Mouse (Mus musculus) left cerebral cortex, adult 8-10 months (tissue): ENCODE results near the gene Mrps7. TPM values are rescaled to one million over a fixed set of nuclear protein-coding genes. Genes with fewer than 3 reads are reported as not detected.
A peak's percentile ranks its signal among the peaks of the same experiment; 100 is the strongest.

Experiments
- DNase-seq, 2 experiments: peaks; one replicate each; pipeline ENCODE4 v3.0.0; 2022; ENCODE audit warnings: low spot score in 2 of 2
- total RNA-seq, 4 experiments: library from RNA; stranded (reverse); gene quantifications; 2 replicates each; pipeline ENCODE4 v1.2.4; 2022

Mrps7 gene
- 10 to 100 TPM; 36.9 to 57.0 (median 48.4) TPM for total RNA-seq

DNA sequence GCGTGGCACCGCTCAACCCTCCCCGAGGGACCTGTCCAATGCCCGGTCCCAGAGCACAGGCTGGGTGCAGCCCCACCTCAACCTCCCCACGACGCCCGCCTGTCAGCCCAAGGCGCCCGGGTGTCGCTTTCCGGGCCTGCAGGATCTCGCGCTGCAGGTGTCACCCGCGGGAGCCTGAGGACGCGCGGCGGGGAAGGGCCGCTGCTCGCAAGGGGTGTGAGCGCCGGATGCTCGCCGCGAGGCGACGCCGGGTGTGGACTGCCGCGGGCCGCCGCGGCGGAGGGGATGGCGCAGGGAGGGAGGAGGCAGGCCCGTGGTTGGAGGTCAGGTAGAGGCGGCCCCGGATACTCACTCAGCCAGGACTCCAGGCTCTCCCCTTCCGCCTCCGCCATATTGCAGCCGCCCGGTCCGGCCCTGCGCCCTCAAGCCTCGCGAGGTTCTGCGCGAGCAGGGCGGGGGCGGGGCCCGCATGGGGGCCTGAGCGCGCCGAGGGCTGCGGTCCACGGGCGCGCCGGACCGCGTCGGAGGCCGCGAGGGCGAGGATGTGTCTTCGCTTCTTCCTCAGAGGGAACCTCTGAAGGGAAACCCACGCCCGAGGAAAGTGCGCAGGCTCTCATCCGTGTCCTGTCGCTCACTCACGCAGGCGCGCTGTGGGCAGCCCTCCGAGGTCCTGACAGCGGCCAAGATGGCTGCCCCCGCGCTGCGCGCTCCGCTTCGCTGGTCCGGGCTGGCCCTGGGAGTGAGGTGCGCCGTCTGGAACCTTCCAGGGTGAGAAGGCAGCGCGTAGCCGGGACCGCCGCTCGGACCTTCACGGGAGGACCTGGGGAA, at the start of gene Mrps7, which contains the start of gene Gga3:
TSS of gene Mrps7 (plus strand) at position 450 of the 828 bp plus-strand sequence.
TSS of gene Gga3 (minus strand) at position 576 of the 828 bp plus-strand sequence.
- peak; percentile 79 to 83 for DNase-seq

DNA sequence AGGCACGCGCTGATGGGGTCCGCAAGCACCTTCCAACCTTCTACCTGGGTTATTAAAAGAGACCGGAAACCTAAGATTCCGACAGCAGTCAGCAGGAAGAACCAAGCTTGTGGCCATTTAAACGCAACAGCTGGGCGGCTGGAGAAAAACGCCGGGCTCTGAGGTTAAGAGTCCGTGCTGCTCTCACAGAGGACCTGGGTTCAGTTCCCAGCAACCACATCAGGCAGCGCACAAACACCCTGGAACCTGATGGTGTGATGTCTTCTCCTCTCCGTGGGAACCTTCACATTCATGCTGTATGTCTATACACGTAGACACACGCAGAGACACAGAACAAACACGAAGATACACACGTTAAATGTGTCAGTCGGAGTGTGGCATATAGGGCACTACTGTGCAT, 48.0 kb upstream of the Mrps7 start:
- DNase-seq = no peak

DNA sequence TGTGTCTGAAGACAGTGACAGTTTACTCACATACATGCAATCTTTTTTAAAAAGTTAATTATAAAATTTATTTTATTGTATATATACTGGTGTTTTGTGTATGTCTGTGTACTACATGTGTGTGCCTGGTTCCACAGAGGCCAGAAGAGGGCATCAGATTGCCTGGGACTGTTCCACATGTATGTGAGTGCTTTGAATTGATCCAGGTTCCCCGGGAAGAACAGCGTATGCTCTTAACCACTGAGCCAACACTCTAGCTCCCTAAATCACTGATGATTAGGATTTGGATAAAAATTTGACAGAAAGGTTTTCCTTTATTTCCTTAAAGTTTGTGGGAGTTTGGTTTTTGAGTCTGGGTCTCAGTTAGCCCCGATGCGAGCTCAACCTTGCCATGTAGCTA, 40.3 kb upstream of the Mrps7 start:
- no peak for DNase-seq

DNA sequence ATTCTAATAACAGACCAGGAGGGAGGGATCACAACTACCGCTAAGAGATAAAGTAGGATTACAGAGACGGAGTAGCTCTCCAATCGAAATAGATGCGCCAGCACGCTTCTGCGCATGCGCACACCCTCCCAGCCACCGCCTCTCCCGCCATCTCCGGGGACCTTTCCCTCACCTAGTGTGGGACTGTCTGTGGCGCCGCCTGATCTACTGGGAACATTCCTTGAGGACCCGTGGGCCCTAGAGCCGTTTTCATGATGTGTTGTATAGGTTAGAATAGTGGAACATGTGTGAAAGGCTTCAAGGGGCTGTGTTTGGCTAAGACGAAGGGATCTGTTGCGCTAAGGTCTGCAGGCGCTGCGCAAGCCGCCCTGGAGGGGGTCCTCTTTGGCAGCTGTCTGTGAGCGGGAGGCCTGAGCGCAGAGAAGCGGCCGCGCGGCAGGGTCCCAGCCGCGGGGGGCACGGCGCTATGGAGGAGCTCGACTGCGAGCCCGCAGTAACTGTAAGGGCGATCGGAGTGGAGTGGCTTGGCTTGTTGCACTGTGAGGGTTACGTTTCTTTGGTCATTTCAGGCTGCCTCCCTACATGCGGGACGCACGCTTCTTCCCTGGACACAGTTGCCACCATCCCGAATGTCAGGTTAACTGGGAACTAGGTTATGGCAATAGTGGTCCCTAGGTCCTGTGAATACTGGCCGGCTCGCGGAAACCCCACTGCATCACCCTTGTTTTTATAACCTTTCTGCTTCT, 39.5 kb upstream of the Mrps7 start, which contains the start of gene Nup85:
TSS of gene Nup85 (plus strand) at position 371 of the 746 bp plus-strand sequence.
- DNase-seq = peak; percentile 94 to 97

DNA sequence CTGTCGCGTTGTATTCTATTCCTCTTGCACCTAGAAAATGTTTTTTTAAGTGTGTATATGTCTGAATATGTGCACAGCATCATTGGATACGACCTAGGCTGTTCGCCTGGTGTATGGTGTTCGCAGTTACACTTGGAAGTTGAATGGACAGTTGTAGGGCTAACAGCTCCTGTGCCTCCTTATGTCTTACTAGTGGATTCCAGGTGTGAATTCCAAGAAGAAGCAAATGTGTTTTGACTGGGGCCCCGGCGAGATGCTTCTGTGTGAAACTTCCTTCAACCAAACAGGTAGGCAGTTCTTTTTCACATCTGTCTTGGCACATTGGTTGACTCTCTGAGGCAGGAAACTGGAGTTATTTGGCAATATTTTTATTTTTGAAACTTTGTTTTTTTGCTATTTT, 38.8 kb upstream of the Mrps7 start:
- DNase-seq = no peak

DNA sequence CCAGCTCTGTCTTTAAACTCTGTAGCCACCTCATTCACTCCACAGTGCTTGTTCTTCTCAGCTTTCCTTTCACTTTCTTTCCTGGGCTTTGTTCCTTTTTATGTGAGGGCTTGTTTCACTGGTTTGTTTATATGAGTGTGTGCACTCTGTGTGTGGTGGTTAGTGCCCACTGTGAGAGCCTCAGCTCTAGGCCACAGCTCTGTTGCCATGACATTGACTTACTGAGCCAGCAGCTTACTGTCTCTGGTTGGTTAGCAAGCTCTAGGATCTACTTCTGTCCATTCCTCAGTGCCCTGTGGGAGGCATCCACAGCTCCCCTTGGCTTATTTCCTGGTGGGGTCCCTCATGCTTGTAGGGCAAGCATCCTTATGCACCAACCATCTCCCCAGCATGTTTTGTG, 24.6 kb upstream of the Mrps7 start:
- no peak for DNase-seq

DNA sequence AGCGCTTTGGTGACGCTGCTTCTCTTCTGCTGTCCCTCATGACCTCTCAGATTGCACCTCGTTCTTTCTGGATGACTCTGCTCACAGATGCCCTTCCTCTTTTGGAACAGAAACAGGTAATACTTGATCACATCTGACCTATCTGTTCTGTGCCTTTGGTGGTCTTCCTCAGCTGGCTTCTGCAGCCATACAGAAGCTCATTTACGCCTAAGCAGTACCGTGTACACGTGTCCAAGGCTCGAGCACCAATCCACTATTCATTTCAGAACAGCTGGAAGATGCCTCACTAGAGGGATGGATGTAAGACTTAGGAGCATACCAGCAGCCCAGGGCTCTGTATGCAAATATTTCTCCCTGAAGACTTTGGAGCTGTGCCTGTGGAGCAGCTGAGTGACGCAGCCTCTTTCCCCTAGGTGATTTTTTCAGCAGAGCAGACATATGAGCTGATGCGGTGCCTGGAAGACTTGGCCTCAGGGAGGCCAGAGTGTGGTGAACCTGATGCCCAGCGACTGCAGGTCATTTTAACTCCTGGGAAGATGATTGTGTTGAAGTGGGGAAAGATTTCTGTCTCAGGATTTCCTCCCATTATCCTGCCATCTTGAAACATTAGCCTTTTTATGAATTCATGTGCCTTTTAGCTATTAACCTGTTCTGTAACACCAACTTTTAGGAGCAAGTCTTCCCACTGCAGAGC, 20.7 kb upstream of the Mrps7 start:
- no peak for DNase-seq

DNA sequence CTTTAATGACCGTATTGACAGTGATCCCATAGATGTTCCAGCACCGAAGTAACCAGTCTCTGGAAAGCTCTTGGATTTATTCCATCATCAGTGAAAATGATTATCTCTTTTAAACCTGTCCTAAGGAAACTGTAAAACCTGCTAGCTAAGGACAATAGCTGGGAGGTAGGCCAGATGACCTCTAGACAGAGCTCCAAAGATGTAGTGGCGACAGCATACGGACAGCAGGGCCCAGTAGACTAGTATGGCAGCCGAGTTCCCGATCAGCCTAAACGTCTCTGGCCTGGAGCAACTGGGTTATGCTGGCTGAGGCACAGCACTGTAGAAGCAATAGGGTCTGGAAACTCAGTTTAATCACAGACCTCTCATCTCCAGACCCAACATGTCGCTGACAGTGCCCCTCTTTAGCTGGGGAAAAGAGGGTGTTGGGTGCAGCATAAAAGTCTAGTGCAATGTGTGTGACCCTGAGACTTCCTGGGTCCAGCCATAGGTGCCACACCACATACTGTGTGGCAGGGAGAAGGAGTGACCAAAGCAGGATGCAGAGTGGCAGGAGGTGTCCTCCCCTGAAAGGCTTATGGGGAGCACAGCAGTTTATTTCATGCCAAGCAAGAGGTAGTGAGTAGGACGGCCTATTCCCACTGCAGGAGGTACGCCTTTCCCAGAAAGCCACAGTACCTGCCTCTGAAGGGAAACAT, 19.2 kb upstream of the Mrps7 start:
- DNase-seq = no peak

DNA sequence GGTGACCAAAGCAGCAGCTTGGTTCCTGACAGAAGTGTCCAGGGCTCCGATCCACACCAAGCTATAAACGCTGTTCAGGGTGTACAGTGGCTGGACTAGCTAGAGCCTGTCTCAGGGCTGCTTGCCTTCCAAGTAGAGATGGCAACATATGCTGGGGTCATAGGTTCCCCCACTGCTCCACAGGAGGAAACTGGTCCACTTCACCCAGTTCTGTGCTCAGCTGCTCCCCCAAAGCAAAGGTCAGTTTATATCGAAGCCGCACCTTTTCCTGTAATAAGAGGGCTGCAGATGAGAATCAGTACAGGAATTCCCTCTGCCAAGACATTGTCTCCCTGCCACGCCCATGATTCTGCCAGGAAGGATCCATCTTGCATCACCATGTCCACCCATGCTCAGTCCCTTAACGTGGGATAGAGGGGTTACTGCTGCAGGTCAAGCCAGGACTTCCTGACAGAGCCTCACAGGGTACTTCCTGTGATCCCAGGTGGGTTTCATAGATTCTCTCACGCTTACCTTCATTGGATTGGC, 18.1 kb upstream of the Mrps7 start:
- no peak for DNase-seq

DNA sequence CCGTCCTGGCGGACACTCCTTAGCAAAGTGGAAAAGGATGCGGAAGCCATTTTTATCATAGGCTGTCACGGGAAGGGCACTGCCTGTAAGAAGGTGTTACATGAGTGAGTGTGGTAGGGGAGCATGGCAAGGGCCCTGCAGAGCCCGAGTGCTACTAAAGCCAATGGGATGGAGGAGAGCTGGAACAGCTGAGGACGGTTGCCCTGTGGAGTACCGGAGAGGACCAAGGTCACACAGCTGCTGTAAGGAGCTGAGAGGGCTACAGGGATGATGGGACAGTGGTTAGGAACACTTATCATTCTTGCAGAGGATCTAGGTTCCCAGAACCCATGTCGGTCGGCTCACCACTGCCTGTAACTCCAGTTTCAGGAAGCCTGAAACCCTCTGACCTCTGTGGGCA, 17.3 kb upstream of the Mrps7 start:
- no peak for DNase-seq

DNA sequence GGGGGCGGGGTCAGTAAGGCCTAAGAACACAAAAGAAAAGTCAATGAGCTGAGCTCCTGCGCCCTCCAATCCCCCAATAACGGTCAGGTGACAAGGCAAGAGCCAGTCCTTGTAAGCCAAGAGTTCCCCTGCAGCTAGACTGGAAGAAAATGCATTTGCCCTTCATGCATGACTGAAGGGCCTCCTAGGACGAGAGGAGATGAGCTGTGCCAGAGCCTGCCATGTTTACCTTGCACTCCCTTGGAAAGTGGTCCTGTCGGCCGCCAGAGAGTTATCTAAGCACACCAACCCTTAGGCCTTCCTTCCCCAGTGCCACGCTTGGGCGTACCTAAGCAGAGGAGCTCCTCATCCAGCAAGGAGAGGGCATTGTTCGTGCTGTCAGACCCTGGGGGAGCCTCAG, 15.7 kb upstream of the Mrps7 start:
- no peak for DNase-seq

DNA sequence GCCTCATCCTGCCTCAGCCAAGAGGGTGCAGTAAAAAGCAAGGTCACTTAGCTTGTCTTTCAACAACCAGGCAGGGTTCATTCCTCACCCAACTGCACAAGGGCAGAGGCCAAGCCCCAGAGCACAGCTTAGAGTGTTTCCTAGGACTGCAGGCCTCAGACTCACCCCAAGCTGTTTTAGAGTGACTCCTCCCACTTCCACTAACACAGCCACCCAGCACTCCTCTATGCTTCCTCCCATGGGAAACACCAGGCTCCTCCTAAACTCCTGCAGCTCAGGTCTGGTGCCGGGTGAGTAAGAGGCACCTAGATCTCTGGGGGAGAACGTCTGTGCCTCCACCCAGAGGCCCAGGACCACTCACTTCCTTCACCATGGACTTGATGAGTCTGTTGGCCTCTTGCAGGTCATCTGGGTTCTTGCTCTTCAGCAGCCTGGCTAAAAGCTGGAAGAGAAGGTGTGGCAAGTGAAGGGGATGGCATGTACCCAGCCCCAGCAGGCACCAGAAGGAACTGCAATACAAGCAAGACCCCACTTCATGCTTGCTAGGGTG, 13.1 kb upstream of the Mrps7 start:
- DNase-seq = no peak

DNA sequence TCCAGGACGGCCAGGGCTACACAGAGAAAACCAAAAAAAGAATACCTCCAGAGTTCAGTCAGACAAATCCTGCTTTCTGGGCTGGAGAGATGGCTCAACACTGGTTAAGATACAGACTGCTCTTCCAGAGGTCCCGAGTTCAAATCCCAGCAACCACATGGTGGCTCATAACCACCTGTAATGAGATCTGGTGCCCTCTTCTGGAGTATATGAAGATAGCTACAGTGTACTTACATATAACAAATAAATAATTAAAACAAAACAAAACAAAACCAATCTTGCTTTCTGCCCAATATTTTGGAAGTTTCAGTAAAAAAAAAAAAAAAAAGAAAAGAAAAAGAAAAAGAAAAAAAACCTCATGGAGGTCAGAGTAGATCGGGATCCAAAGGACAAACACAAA, 8.5 kb upstream of the Mrps7 start:
- DNase-seq = no peak

DNA sequence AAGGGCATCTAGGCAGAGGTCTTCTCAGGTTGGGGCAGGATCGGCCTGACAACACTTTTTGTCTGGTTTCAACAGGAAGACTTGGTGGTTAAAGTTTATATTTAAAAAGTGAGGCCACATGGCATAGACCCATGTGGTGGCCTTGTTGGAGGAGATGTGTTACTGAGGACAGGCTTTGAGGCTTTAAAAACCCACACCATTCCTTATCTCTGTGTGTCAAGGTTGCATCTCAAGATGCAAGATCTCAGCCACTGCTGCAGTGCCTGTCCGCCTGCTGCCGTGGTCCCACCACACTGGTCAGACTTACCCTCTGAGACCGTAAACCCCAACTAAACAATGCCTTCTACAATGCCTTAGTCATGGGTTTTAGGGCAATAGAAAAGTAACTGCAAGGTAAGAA, 5.4 kb upstream of the Mrps7 start:
- DNase-seq = no peak

DNA sequence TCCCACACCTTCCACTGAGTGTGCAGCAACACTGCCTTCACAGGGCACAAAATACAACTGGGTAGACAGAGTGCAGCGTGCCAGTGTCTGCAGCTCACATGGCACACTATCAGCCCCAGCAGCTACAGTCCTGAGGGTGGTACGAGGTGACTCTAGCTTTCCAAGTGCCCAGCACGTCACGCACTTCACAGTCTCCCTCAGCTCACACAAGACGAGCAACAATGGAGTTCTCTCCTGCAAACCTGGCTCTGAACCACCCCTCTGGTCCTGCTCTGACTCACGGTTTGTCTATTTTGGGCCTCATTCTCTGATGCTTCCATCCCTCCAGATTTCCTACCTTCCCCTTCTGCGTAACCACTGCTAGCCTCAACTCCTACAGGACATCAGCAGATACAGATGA, 4.0 kb upstream of the Mrps7 start:
- peak in 1 of 2 experiments; percentile 72 for DNase-seq

DNA sequence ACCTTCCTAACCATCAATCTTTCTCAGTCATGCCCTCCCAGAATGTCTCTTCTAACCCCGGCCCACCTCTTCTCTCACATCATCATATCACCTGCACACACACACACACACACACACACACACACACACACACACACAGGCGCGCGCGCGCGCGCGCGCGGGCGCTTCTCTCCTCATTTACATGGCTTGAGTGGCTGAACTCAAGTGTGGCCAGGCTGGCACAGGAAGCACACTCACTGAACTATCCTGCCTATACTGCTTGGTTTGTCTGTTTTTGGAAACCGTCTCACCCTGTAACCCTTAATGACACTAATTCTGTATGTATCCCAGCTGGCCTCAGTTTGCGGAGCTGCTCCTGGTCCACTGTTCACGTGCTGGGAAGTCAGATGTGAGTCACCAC, 3.0 kb upstream of the Mrps7 start:
- DNase-seq = no peak

DNA sequence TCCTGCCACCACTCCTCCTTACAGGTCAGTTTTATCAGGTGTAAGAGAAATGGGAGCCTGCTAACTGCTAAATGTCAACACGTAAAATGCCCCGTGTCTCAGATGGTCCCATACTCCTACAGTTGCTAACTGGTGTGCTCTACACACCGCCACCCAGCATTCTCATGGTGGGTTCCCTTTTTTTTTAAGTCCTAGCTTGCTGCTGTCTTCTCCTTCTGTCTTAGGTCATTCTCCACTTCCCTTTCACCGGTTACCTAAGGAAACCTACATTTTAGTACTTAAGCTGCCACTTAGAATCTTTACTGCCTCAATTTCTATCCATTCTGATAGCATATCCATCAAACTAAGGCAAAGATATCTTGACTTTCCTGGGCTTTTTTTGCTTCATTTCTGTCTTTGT, 2.6 kb upstream of the Mrps7 start:
- no peak for DNase-seq

DNA sequence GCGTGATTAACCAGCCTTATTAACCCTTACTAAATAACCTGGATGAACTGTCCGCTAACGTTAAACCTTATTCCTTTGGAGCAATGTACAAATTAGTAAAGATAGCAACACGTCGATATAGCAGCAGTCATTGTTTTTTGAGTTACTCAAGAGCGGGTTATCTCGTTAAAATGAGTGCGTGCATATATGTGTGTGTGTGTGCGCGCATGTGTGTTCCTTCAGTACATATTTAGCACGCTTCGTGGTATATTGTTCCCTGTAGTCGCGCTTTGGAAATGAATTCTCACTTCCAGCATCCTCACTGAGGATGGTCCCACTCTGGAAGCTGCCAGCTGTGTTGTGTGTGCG, 623 bp upstream of the Mrps7 start:
- DNase-seq = no peak

DNA sequence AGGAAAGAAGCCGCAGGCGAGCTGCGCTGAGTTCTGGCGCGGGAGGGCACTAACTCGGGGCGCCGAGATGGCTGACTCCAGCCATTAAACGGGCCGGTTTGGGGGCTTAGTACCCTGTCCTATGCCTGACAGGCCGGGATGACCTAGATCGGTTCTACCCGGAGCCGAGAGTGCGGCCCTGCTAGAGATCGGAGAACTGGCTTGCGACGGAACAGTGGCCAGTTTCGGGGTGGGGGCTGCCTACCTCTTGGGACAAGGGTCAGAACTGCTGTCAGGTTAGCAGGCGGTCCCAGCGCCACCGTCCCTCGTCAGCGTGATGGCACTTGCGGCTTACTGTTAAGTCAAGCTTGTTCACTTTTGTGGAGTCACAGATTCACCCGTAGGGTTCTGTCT, 575 bp downstream of the Mrps7 start:
- no peak for DNase-seq

DNA sequence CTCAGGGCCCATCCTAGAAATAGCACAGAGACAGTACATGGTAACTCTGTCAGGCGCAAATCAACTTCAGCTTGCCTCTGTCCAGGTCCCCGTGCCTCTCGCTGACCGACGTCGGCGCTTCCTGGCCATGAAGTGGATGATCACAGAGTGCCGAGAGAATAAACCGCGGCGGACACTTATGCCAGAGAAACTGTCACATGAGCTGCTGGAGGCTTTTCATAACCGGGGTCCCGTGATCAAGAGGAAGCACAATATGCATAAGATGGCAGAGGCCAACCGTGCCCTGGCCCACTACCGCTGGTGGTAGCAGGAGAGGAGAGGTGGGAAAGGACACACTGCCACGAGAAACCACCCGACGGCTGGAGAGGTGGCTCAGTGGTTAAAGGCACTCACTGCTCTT, 3.0 kb downstream of the Mrps7 start:
- DNase-seq = no peak
